Mouse (Mus musculus): ENCODE data around the gene Cycs.

Cycs gene

GRCm38 (mm10) chr6:50545412-50546043 is 20.8 kb downstream of the Cycs start:
- no peak for DNase-seq (ENCODE audit: low spot score in 2 of 2)

- no peak for DNase-seq (ENCODE audit: low spot score in 2 of 2)
Observed at GRCm38 (mm10) chr6:50542535-50542934, 23.8 kb downstream of the Cycs start.

GRCm38 (mm10) chr6:50539641-50540040 is 26.7 kb downstream of the Cycs start:
- DNase-seq (ENCODE audit: low spot score in 2 of 2), result peak in 1 of 2 experiments; percentile 70

- peak; percentile 58 to 60 for DNase-seq (ENCODE audit: low spot score in 2 of 2)
Observed at GRCm38 (mm10) chr6:50536461-50536892, 29.9 kb downstream of the Cycs start.

GRCm38 (mm10) chr6:50535346-50535745 is 31.0 kb downstream of the Cycs start:
- DNase-seq (ENCODE audit: low spot score in 2 of 2), result no peak

- DNase-seq (ENCODE audit: low spot score in 2 of 2), result no peak
Observed at GRCm38 (mm10) chr6:50531920-50532319, 34.4 kb downstream of the Cycs start.

- DNase-seq (ENCODE audit: low spot score in 2 of 2), result no peak
Observed at GRCm38 (mm10) chr6:50531003-50531402, 35.3 kb downstream of the Cycs start.

- DNase-seq (ENCODE audit: low spot score in 2 of 2), result no peak
Observed at GRCm38 (mm10) chr6:50529194-50529593, 37.1 kb downstream of the Cycs start.

GRCm38 (mm10) chr6:50527416-50527815 is 38.9 kb downstream of the Cycs start:
- no peak for DNase-seq (ENCODE audit: low spot score in 2 of 2)

- peak in 1 of 2 experiments; percentile 38 for DNase-seq (ENCODE audit: low spot score in 2 of 2)
Observed at GRCm38 (mm10) chr6:50526597-50527024, 39.7 kb downstream of the Cycs start.

- no peak for DNase-seq (ENCODE audit: low spot score in 2 of 2)
Observed at GRCm38 (mm10) chr6:50525846-50526245, 40.5 kb downstream of the Cycs start.

- DNase-seq (ENCODE audit: low spot score in 2 of 2), result no peak
Observed at GRCm38 (mm10) chr6:50524261-50524896, 42.0 kb downstream of the Cycs start.

- no peak for DNase-seq (ENCODE audit: low spot score in 2 of 2)
Observed at GRCm38 (mm10) chr6:50522772-50523171, 43.6 kb downstream of the Cycs start.

GRCm38 (mm10) chr6:50521532-50522135 is 44.7 kb downstream of the Cycs start:
- DNase-seq (ENCODE audit: low spot score in 2 of 2), result no peak

- DNase-seq (ENCODE audit: low spot score in 2 of 2), result no peak
Observed at GRCm38 (mm10) chr6:50520139-50520538, 46.2 kb downstream of the Cycs start.

GRCm38 (mm10) chr6:50518371-50518770 is 48.0 kb downstream of the Cycs start:
- no peak for DNase-seq (ENCODE audit: low spot score in 2 of 2)

Measured in urinary bladder, adult 18-20 months (tissue).